Mouse (Mus musculus): ENCODE data around the gene Kmt2b. TPM values are rescaled to one million over a fixed set of nuclear protein-coding genes. Genes with fewer than 3 reads are reported as not detected.

The Kmt2b gene
- polyA plus RNA-seq, 1 experiment = 56.1 TPM

GRCm38 (mm10) chr7:30600651-30601050 is 12.1 kb upstream of the Kmt2b start:
- Histone ChIP-seq H3K4me3 (ENCODE audit: control insufficient read depth, low read depth, low read length) (peak overlapping the region; percentile 61), H3K4me1 (ENCODE audit: control insufficient read depth, insufficient read depth, low read length) (peaks cover 14% of the 10 kb centered on the region), H3K27ac (ENCODE audit: control insufficient read depth, insufficient read depth, low read depth, low read length) (no peak overlapping the region), H3K27me3 (ENCODE audit: control insufficient read depth, insufficient read depth, low read length) (no peaks in the 10 kb centered on the region), H3K36me3 (ENCODE audit: control insufficient read depth, insufficient read depth, low read length) (peaks cover 2% of the 10 kb centered on the region)
- TF ChIP-seq CTCF (IDR thresholded peaks at IDR 0.05; ENCODE audit: control insufficient read depth, insufficient read depth, insufficient replicate concordance, low read depth, low read length) (no peak), POLR2A (IDR thresholded peaks at IDR 0.05; ENCODE audit: control insufficient read depth, low read depth, low read length) (no peak)

- H3K27ac ChIP-seq (ENCODE audit: control insufficient read depth, insufficient read depth, low read depth, low read length) = peak overlapping the region; percentile 4
- TF ChIP-seq POLR2A (IDR thresholded peaks at IDR 0.05; ENCODE audit: control insufficient read depth, low read depth, low read length) (0 out of 2 replicates have a peak, but pooled peaks have one; percentile 10), CTCF (IDR thresholded peaks at IDR 0.05; ENCODE audit: control insufficient read depth, insufficient read depth, insufficient replicate concordance, low read depth, low read length) (no peak)
Measured at GRCm38 (mm10) chr7:30599933-30600353, 11.4 kb upstream of the Kmt2b start.

GRCm38 (mm10) chr7:30598786-30599185 is 10.3 kb upstream of the Kmt2b start, which contains the start of gene Zbtb32:
Gene Zbtb32 (minus strand): TSS chr7:30598909.
- peak; percentile 90; the same call in 1 of the 2 replicates for TF ChIP-seq POLR2A (IDR thresholded peaks at IDR 0.05; ENCODE audit: control insufficient read depth, low read depth, low read length)
- TF ChIP-seq CTCF (IDR thresholded peaks at IDR 0.05; ENCODE audit: control insufficient read depth, insufficient read depth, insufficient replicate concordance, low read depth, low read length) = no peak
- Histone ChIP-seq H3K27ac (ENCODE audit: control insufficient read depth, insufficient read depth, low read depth, low read length) (peak within 1 kb of the TSS; percentile 100), H3K4me3 (ENCODE audit: control insufficient read depth, low read depth, low read length) (peak within 1 kb of the TSS; percentile 97), H3K36me3 (ENCODE audit: control insufficient read depth, insufficient read depth, low read length) (peaks cover 2% of the 10 kb centered on the region), H3K4me1 (ENCODE audit: control insufficient read depth, insufficient read depth, low read length) (peaks cover 20% of the 10 kb centered on the region), H3K27me3 (ENCODE audit: control insufficient read depth, insufficient read depth, low read length) (no peaks in the 10 kb centered on the region)

More at GRCm38 (mm10) chr7:30599933-30600353, 11.4 kb upstream of the Kmt2b start:
- Histone ChIP-seq H3K4me3 (ENCODE audit: control insufficient read depth, low read depth, low read length) (peak overlapping the region; percentile 61), H3K27me3 (ENCODE audit: control insufficient read depth, insufficient read depth, low read length) (no peaks in the 10 kb centered on the region), H3K36me3 (ENCODE audit: control insufficient read depth, insufficient read depth, low read length) (peaks cover 2% of the 10 kb centered on the region), H3K4me1 (ENCODE audit: control insufficient read depth, insufficient read depth, low read length) (peaks cover 15% of the 10 kb centered on the region)

- H3K4me1 ChIP-seq (ENCODE audit: control insufficient read depth, insufficient read depth, low read length) = peaks cover 25% of the 10 kb centered on the region
- H3K36me3 ChIP-seq (ENCODE audit: control insufficient read depth, insufficient read depth, low read length) = peaks cover 2% of the 10 kb centered on the region
- no peaks in the 10 kb centered on the region for H3K27me3 ChIP-seq (ENCODE audit: control insufficient read depth, insufficient read depth, low read length)
- H3K4me3 ChIP-seq (ENCODE audit: control insufficient read depth, low read depth, low read length) = peak overlapping the region; percentile 97
- TF ChIP-seq CTCF (IDR thresholded peaks at IDR 0.05; ENCODE audit: control insufficient read depth, insufficient read depth, insufficient replicate concordance, low read depth, low read length) = no peak
- no peak overlapping the region for H3K27ac ChIP-seq (ENCODE audit: control insufficient read depth, insufficient read depth, low read depth, low read length)
Measured at GRCm38 (mm10) chr7:30596811-30597210, 8.3 kb upstream of the Kmt2b start.

GRCm38 (mm10) chr7:30596093-30596492 is 7.6 kb upstream of the Kmt2b start:
- TF ChIP-seq CTCF (IDR thresholded peaks at IDR 0.05; ENCODE audit: control insufficient read depth, insufficient read depth, insufficient replicate concordance, low read depth, low read length) = no peak
- TF ChIP-seq POLR2A (IDR thresholded peaks at IDR 0.05; ENCODE audit: control insufficient read depth, low read depth, low read length) = no peak
- no peak overlapping the region for H3K27ac ChIP-seq (ENCODE audit: control insufficient read depth, insufficient read depth, low read depth, low read length)
- H3K36me3 ChIP-seq (ENCODE audit: control insufficient read depth, insufficient read depth, low read length) = peaks cover 2% of the 10 kb centered on the region
- no peaks in the 10 kb centered on the region for H3K27me3 ChIP-seq (ENCODE audit: control insufficient read depth, insufficient read depth, low read length)
- peaks cover 28% of the 10 kb centered on the region for H3K4me1 ChIP-seq (ENCODE audit: control insufficient read depth, insufficient read depth, low read length)
- peak overlapping the region; percentile 52 for H3K4me3 ChIP-seq (ENCODE audit: control insufficient read depth, low read depth, low read length)

GRCm38 (mm10) chr7:30594510-30595024 is 6.0 kb upstream of the Kmt2b start:
- Histone ChIP-seq H3K4me3 (ENCODE audit: control insufficient read depth, low read depth, low read length) (peak overlapping the region; percentile 62), H3K4me1 (ENCODE audit: control insufficient read depth, insufficient read depth, low read length) (peaks cover 27% of the 10 kb centered on the region)

GRCm38 (mm10) chr7:30593579-30594509 is 5.3 kb upstream of the Kmt2b start:
- H3K36me3 ChIP-seq (ENCODE audit: control insufficient read depth, insufficient read depth, low read length) = peaks cover 2% of the 10 kb centered on the region
- no peaks in the 10 kb centered on the region for H3K27me3 ChIP-seq (ENCODE audit: control insufficient read depth, insufficient read depth, low read length)
- H3K4me1 ChIP-seq (ENCODE audit: control insufficient read depth, insufficient read depth, low read length) = peaks cover 25% of the 10 kb centered on the region
- H3K4me3 ChIP-seq (ENCODE audit: control insufficient read depth, low read depth, low read length) = peak overlapping the region; percentile 77
- H3K27ac ChIP-seq (ENCODE audit: control insufficient read depth, insufficient read depth, low read depth, low read length) = no peak overlapping the region
- TF ChIP-seq POLR2A (IDR thresholded peaks at IDR 0.05; ENCODE audit: control insufficient read depth, low read depth, low read length) (no peak), CTCF (IDR thresholded peaks at IDR 0.05; ENCODE audit: control insufficient read depth, insufficient read depth, insufficient replicate concordance, low read depth, low read length) (no peak)

More at GRCm38 (mm10) chr7:30594510-30595024, 6.0 kb upstream of the Kmt2b start:
- Histone ChIP-seq H3K27ac (ENCODE audit: control insufficient read depth, insufficient read depth, low read depth, low read length) (no peak overlapping the region), H3K36me3 (ENCODE audit: control insufficient read depth, insufficient read depth, low read length) (peaks cover 2% of the 10 kb centered on the region), H3K27me3 (ENCODE audit: control insufficient read depth, insufficient read depth, low read length) (no peaks in the 10 kb centered on the region)
- no peak for TF ChIP-seq CTCF (IDR thresholded peaks at IDR 0.05; ENCODE audit: control insufficient read depth, insufficient read depth, insufficient replicate concordance, low read depth, low read length)
- TF ChIP-seq POLR2A (IDR thresholded peaks at IDR 0.05; ENCODE audit: control insufficient read depth, low read depth, low read length) = no peak

All from testis, adult 2 months (tissue).